Mouse (Mus musculus): Measurements from ENCODE around the gene Eif3c.

Eif3c gene

DNA sequence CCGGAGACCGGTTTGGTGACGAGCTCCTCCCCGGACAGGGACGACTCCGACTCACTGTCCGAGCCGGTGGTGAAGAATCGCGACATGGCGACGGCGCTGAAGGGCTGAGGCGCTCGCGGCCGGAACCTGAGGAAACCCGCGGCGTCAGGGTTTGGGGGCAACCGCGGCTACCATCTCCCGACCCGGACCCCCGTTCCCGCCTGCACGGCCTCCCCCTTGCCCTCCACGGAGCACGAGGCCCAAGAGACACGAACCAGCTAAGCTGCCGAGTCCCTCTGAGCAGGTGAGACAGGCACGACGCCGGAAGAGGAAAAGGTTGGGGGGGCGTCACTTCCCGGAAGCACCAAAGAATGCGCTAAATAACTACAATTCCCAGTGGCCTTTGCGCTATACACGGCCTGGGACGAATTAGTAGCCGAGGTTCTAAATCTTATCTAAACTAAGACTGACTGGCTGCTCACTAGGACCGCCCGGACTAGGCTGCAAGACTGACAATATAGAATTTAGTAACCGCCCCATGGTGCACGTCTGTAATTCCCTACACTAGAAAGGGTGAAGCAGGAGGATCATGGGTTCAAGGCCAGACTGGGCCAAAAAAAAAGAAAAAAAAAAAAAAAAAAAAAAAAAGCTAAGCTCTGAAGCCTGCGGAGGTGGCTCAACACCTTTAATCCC, at the start of gene Eif3c:
Gene Eif3c (minus strand): TSS at position 318 of the 672 bp plus-strand sequence.
- DNase-seq (ENCODE audit: low spot score): peak; percentile 75

DNA sequence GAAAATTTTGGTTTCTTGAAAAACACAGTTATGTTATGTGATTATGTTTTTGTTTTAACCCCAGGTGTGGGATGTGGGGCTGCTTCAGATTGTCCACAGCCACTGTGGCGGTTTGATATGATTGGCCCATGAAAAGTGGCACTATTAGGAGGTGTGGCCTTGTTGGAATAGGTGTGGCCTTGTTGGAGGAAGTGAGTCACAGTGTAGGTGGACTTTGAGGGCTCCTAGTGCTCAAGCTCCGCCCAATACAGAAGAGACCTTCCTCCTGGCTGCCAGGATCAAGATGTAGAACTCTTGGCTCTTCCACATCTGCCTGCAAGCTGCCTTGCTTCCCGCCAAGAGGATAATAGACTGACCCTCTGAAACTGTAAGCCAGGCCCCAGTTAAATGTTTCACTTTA, 46.5 kb upstream of the Eif3c start:
- DNase-seq (ENCODE audit: low spot score): no peak

DNA sequence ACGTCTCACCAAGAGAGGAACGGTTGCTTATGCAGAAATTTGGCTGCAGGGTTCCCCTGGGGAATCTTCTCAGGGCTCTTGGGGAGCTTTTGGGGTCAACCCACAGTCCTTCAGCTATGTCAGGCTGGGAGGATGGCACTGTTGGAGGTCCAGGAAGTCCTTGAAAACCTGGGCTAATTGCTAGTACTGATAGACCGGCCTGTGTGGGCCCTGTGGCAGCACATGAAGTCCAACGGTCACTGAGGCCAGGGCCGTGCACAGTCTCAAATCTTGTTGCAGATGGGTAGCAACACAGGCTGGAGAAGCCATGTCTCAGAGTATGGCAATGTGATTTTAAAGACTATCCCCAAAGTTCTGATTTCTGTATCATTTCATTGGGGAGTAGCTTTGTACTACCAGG, 41.6 kb upstream of the Eif3c start:
- no peak for DNase-seq (ENCODE audit: low spot score)

DNA sequence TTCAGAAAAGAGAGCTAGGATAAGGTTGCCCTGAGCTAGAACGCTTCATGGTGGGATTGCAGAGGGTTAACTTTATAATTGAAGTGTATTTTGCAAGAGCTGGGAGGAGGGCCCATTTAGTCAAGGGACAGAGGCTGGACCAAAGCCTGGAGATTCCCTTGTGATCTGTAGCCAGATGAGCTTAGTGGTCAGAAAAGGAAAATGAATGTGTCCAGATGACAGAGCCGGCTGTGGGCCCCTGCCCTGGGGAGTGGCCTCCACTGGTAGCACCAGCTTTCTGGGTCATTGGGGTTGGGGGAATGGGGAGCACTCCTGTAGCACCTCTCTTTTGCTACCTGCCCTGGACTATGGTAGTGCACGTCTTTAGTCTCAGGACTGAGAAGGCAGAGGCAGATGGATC, 40.9 kb upstream of the Eif3c start:
- peak; percentile 49 for DNase-seq (ENCODE audit: low spot score)

DNA sequence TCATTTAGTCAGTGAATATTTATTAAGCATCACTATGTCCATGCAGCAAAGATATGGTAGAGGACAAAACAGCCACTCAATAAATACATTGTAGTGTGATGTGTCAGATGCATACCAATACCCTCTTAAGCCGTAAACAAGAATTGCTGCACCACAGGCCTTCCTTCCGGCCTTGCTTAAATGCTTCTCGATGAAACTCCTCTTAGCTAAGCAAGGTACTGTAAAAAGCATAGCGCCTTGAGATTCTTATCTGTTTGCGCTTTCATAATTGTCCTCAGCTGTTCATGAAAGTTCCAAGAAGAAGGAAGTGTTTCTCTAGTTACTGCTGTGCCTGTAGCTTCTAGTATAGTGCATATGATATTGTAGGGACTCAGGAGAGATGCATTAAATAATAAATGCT, 40.4 kb upstream of the Eif3c start:
- no peak for DNase-seq (ENCODE audit: low spot score)

DNA sequence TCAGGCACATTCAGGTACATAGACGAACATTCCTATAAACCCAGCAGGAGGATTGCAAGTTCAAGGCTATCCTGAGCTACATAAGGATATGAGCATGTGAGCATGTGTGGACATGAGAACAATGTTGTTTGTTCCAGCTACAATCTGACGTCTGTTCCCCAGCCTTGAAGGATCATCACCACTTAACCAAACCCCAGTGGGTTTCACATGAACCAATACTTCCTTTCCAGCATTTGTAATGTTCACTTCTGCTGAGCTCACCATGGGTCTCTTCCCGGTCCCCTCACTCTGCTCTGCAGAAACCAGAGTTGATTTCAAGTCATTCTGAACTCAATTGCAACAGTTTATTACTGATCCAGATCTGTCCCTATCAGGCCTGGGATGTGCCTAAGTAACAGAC, 36.4 kb upstream of the Eif3c start:
- DNase-seq (ENCODE audit: low spot score): no peak

DNA sequence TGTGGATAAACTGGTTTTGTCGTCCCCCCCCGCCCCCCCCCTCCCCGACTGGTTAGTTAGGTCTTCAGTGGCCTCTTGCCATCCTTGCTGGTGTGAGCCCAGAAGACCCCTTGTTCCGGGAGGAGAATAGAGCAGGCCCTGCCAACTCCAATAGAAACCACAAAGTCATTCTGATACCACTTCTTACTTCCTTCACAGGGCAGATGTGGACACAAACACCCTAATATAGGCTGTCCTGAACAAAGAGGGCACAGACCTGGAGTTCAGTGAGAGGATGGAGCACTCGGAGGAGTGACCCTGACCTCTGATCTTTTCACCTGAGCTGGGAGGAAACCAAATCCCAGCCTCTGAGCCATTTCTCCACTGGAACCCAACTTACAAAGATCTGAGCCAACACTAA, 35.7 kb upstream of the Eif3c start:
- no peak for DNase-seq (ENCODE audit: low spot score)

DNA sequence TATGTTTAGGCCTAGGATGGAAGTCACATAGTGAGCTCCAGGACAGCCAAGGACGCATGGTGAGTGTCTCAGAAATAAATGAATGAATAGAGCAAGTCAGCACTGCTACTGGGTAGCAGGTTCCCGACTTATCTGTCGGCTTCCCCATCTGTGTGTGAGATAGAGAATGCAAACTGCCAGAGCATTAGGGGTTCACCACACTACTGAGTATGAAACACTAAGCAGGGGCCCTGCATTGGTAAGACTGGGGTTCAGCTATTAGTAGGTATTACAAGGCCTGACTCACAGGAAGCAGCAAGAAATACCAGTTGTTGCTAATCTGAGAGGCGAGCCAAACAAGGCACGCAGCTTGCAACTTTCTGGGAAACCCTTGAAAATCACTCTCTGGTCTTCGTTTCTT, 32.7 kb upstream of the Eif3c start:
- DNase-seq (ENCODE audit: low spot score): no peak

DNA sequence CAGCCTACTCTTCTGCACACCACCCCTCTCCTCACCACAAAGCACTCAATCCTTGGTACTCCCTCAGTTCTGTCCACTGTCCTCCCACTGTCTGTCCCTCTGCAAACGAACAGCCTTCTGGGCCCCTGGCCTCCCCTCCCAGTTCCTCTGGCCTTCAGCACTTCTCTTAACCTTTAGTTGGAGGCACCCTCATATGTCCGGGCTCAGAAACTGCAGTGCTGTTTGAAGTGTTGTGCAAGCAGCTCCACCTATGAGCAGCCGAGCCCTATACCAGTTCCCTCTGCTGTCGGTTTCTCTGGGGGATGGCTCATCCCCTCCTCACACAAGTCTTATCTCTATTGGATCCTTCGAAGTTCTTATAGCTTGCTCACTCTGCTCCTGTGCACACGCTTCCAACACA, 30.2 kb upstream of the Eif3c start:
- no peak for DNase-seq (ENCODE audit: low spot score)

DNA sequence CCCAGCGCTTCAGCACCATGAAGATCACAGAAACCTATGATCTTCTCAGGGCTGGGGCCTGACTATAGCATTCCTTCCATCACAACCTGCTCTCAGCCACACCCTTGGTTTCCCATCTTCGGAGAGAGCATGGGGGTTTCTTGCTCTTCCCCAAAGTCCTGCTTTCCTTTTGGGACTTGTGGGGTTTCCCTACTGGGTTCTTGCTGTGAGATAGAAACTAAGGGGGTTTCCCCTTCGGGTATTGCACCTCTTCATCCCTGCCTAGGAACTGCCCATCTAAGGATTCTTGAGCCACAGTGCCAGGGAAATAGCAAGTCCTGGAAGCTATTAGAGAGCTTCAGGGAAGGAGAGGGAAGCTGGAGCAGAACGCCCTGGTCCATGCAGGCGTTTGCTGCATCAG, 29.7 kb upstream of the Eif3c start:
- no peak for DNase-seq (ENCODE audit: low spot score)

DNA sequence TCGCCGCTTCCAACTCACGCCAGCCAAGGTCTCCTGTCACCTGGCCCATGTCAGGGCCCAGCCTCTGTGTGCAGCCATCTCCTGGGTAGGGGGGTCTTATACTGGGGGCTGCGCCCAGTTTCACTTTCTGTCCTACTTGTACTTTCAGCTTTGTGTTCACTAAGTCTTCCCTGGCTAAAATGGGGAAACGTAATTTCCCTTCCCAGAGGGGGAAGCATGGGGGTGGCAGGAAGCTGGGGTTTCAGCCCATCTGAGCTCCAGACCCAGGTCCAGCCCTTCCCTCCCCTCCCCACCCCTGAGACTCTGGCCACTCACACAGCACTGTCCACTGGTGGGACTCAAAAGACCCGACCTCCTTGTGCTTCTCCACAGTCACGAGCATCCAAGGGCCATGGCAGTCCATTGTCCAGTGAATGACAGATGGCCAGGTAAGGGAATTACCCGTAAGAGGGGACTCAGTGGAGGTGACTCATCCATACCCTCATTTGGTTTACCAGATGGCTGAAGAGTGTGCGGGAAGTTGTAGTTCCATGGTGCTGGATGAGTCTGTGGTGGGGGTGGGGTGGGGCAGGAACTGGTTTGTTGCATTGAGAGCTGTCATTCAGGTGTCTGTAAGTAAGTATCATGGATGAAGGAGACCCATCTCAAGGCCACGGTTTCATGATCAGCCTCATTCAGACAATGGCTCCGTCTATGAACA, 28.8 kb upstream of the Eif3c start, which contains the start of gene Il27:
Gene Il27 (minus strand): TSS at position 80 of the 700 bp plus-strand sequence.
- DNase-seq (ENCODE audit: low spot score): no peak

DNA sequence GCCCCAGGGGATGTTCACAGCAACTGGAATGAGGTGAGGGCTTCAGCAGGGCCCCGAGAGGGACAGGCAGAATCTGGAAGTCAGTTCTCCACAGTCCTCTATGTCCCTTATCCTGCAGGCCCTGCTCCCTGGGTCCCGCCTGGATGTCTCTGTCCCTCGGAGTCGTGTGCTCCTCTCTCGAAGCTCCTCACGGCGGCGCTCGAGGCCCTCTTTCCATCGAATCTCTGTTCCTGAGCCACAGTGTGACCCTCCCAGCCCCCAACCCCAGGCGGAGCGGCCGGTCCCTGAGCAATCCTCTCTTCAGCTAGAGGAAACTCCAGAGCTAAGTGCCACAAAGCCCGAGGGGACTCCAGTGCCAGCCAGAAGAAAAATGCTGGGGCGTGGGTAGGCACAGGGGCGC, 21.6 kb upstream of the Eif3c start:
- peak; percentile 63 for DNase-seq (ENCODE audit: low spot score)

DNA sequence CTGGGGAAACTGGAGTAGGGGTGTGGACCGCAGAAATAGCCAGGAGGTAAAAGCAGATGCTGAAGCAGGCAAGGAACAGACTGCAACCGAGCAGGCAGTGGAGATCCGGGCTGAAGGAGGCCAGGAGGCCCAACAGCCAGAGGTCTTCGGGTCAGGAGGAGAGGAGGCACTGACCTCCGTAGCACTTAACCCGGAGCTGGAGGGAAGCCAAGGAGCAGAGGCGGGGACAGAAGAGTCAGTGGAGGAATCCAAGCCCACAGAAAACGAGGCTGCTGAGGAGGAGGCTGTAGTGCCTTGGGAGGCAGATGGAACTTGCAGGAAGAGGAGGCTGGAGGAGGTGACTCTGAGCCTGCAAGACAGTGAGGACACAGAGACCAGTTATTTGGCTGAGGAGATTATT, 20.6 kb upstream of the Eif3c start:
- no peak for DNase-seq (ENCODE audit: low spot score)

DNA sequence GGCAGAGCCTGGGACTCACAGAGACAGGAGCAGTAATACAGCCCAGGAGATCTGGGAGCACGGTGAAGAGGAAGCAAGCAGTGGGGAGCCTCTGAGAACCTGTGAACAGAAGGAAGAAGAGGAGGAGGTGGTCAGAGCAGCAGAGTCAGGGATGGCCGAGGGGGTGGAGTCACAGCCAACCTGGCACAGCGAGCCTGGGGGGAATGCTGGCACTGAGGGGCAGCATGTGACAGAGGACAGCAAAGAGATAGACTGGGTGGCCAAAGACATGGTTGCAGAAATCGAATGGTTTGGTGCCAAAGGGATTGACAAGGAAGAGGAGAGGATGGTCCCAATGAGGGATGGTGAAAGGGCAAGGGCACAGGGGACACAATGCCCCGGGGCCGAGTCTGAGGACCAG, 19.5 kb upstream of the Eif3c start, which contains the start of gene Cln3:
Gene Cln3 (minus strand): TSS at position 101 of the 400 bp plus-strand sequence.
- no peak for DNase-seq (ENCODE audit: low spot score)

DNA sequence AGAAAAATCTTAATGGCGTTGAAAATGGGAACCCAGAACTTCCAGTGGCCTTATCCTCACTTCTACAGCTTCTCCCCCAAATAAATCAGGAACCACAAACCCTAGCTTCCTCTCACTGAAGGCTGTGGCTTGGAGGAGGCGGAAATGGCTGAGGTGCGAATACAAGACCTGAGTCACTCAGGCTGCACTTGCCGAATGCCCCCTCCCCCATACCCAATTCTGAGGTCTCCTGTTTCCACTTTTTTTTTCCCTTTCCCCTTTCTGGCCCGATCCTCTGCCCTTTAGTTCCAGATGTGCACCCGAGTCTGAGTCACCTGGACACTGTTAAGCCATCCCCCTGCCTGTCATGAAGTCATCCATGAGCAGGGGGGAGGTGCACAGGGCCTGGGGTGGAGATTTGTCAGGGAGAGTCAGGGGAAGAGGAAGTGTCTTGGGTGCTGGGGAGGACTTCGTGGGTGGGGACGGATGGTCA, 18.3 kb upstream of the Eif3c start, which contains the start of gene Apobr:
Gene Apobr (plus strand): TSS at position 437 of the 472 bp plus-strand sequence.
- DNase-seq (ENCODE audit: low spot score): no peak

DNA sequence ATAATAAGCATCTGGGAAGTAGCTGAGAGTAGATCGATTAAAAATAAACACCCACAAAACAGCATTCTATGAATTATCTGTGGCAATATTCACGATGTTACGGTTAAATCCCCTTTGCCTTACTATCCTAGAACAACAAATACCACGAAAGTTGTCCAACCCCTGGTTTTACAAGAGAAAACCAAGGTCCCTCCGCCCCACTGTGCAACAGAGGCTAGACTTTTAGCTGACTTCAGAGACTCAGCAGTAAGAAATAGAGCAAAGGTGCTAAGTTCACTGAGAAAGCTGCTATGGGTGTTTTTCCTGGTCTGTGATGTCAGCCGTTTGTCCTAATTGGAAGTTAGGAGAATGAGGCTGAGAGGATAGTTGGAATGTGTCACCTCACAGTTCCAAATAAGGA, 17.6 kb upstream of the Eif3c start:
- no peak for DNase-seq (ENCODE audit: low spot score)

DNA sequence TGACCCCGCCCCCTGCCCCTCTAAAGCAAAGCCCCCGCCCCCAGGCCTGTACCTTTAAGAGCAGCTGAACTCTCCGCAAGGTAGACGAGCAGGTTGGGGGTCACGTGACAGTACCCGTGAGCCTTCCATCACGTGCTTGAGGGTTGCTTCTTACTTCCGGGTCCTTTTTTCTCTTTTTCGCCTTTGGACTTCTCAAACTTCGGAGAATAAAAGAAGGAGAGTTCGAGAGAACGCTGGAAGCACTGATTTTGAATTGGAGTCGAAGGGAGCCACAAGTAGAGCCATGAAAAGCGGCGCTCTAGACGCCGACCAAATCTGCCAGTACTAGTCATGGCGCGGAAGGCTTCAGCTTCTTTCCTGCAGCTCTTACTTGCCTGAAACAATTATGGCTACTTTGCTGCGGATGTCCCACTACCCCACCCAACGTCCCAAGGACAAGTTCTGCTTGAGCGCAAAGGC, 17.1 kb upstream of the Eif3c start:
- DNase-seq (ENCODE audit: low spot score): peak; percentile 63

DNA sequence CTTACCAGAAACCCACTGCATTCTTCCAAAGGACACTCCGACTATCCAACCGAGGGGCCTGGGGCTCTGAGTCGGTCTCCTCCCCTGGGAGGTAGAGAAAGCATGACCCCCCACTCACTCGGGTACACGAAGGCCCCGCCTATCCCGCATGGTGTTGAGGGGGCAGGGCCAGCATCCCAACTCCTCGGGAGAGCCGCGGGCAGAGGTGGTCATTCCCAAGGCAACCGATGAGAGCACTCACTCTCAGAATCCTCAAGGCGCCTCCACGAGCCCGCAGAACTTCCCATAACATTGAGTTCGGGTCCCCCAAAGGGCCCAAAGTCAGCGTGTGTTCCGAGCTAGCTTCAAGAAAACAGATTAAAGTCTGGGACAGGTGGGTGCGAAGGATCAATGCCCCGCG, 16.5 kb upstream of the Eif3c start:
- DNase-seq (ENCODE audit: low spot score): no peak

DNA sequence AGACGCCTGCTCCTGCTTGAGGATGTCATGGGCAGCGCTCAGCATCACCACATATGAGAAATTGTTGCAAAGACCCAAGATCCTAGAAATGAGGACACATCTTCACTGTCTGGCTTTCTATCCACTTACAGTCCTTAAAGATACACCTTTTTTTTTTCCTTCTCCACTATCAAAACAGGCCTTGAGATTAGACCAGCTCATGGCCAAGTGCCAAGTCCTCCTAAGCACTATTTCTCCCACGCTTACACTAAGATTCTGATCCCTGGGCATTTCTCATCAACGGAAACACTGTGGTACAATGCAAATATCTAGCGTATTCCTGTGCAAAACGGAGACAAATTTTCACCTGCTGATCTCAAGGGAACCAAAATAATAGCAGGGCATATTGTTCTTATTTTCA, 15.4 kb upstream of the Eif3c start:
- DNase-seq (ENCODE audit: low spot score): no peak

DNA sequence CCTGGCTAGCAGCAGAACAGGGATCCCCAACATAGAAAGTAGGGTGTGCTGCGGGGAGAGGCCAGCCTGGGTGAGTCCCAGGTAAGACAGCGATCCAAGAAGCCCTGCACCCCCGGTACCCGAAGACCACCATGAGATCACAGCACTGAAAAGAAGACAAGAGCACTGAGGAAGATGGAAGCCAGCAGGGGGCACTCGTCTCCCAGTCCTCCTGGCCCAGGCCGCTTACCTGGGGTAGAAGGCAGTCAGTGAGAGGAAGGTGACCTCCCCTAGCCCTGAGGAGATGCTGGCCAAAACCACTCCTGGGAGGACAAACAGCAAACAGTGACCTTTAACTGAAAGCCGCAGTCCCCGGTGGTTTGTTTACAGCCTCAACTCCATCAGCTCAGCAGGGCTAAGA, 13.0 kb upstream of the Eif3c start:
- DNase-seq (ENCODE audit: low spot score): no peak

DNA sequence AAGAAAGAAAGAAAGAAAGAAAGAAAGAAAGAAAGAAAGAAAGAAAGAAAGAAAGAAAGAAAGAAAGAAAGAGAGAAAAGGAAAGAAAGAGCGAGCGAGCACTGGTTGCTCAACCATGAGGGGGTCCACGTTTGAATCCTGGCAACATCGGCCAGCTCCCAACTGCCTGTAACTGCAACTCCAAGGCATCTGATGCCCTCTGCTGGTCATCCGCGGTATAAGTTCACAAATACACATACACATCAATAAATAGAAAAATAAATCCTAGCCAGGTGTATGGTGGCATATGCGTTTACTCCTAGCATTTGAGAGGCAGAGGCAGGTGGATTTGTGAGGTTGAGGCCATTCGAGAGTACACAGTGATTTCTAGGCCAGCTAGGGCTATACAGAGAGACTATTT, 10.7 kb upstream of the Eif3c start:
- DNase-seq (ENCODE audit: low spot score): no peak

DNA sequence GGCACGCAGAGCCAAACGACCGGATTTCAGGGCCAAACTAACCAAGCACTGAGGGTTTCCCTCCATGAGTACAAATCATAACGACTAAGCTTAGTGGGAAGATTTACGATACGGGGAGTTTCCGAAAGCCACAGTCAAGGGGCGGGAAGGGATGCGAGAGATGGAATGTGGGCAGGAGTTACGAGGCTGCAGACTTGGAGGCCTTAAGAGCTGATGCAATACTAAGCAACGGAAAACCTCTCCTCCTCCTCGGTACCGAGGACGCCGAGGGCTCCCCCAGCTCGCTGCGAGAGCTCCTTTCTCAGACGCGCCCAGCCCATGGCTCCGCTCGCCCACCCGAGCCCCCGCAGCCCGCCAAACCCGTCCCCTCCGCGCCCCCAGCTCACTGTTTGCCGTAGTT, 518 bp downstream of the Eif3c start:
- DNase-seq (ENCODE audit: low spot score): no peak

DNA sequence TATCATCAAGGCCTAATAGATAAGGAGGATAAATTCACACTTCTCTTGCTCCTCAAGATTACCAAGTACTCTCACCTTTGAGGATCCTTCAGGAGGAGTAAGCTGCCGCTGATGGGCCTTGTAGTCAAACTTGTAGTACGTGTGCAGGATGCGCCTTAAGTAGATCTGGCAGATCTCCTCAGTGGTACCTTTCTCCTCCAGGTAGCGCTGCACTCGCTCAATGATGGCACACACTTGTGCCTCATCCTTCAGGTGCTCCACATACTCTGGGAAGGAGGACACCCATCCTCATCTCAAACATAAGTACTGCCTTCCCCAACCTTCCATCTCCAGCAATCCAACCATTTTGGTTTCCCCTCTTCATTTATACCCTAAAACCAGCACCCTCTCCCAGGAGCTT, 9.6 kb downstream of the Eif3c start:
- no peak for DNase-seq (ENCODE audit: low spot score)

DNA sequence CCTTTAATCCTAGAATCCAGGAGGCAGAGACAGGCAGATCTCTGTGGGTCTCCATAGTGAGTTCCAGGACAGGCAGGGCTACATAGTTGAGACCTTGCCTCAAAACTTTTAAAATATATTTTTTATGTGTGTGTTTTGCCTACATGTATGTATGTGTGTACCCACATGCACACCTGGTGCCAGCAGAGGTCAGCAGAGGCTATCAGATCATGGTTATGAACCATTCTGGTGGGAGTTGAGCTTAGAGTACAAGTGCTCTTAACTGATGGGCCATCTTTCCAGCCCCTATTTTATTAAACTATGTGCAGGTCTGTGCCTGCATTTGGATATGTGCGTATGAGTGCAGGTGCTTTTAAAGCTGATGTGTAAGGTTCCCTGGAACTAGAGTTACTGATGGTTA, 11.4 kb downstream of the Eif3c start:
- DNase-seq (ENCODE audit: low spot score): no peak

Measured in ovary, postnatal 14 days (tissue).